Mouse (Mus musculus) brain, embryonic 18.5 days (tissue): ENCODE measurements around the gene Nav2.

Experiments
- DNase-seq: peaks from one replicate; pipeline ENCODE4 v3.0.0-alpha.2; 2012; ENCODE audit warnings: low read depth, low spot score

Gene Nav2

GRCm38 (mm10) chr7:49604244-49604643, 695.7 kb downstream of the Nav2 start:
- DNase-seq = no peak

GRCm38 (mm10) chr7:49604965-49605795, 696.7 kb downstream of the Nav2 start:
- DNase-seq = no peak

GRCm38 (mm10) chr7:49616258-49616735, 707.8 kb downstream of the Nav2 start:
- no peak for DNase-seq

GRCm38 (mm10) chr7:49617087-49617486, 708.6 kb downstream of the Nav2 start:
- DNase-seq = no peak

GRCm38 (mm10) chr7:49620160-49620559, 711.6 kb downstream of the Nav2 start:
- DNase-seq = no peak

GRCm38 (mm10) chr7:49631885-49632284, 723.4 kb downstream of the Nav2 start:
- DNase-seq = no peak

- DNase-seq = no peak
These were observed 723.9 kb downstream of the Nav2 start for GRCm38 (mm10) chr7:49632391-49632790.

- no peak for DNase-seq
These were observed 725.0 kb downstream of the Nav2 start for GRCm38 (mm10) chr7:49633375-49633956.

GRCm38 (mm10) chr7:49634291-49635073, 726.0 kb downstream of the Nav2 start:
- DNase-seq = no peak

GRCm38 (mm10) chr7:49635074-49635621, 726.6 kb downstream of the Nav2 start:
- no peak for DNase-seq

- no peak for DNase-seq
These were observed 727.5 kb downstream of the Nav2 start for GRCm38 (mm10) chr7:49635971-49636370.

- no peak for DNase-seq
These were observed 728.1 kb downstream of the Nav2 start, which contains the start of gene Dbx1 for GRCm38 (mm10) chr7:49636491-49637115. TSS of gene Dbx1 (minus strand) at chr7:49636849.

- no peak for DNase-seq
These were observed 728.8 kb downstream of the Nav2 start for GRCm38 (mm10) chr7:49637281-49637680.

- no peak for DNase-seq
These were observed 729.5 kb downstream of the Nav2 start for GRCm38 (mm10) chr7:49637851-49638663.

- no peak for DNase-seq
These were observed 730.6 kb downstream of the Nav2 start for GRCm38 (mm10) chr7:49638941-49639776.

GRCm38 (mm10) chr7:49639864-49640708, 731.6 kb downstream of the Nav2 start:
- no peak for DNase-seq

- DNase-seq = no peak
These were observed 732.3 kb downstream of the Nav2 start for GRCm38 (mm10) chr7:49640709-49641305.
